Mouse (Mus musculus): Measurements from ENCODE around the gene Poll.

Poll gene

DNA sequence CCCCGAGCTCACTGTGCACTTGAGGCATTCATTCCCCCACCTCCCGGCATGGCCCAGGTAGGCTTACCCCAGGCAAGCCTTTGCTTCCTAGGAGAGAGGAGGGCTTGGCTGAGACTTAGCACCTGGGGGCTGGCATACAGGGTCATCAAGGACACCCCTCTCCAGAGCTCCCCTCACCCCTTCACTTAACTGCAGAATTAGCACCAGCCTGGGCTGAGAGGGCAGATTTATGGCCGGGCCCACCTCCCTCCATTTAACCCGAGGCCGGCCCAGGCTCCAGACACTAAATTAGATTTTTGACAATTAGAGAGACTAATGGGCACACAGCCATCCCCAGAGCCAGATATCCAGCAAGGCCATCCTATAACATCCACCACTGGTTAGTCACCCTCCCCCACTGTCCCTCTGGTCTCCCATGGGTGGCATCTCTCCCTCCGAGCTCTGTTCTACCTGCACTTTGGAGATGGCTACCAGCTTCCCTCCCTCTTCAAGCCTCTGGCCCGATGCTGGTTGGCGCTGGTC, 25.1 kb downstream of the Poll start:
- DNase-seq (ENCODE audit: low read depth, low spot score), result no peak

DNA sequence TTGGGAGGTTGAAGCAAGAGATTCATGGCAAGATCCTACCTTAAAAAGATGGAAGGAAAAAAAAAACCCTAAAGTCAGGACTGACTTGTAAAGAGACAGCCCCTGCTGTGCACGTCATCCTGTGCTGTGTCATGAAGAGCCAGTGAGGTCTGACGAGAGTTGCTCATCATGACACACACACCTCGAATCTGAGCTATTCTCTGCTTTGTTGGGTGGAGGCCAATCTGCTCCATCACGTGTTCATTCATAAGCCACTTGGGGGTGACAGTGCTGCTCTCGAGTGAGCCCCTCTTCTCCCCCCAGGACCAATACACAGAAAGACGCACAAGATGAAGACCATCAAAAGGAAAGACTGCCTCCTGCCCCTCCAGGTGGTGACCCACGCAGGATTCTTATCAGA, 26.7 kb downstream of the Poll start:
- no peak for DNase-seq (ENCODE audit: low read depth, low spot score)

DNA sequence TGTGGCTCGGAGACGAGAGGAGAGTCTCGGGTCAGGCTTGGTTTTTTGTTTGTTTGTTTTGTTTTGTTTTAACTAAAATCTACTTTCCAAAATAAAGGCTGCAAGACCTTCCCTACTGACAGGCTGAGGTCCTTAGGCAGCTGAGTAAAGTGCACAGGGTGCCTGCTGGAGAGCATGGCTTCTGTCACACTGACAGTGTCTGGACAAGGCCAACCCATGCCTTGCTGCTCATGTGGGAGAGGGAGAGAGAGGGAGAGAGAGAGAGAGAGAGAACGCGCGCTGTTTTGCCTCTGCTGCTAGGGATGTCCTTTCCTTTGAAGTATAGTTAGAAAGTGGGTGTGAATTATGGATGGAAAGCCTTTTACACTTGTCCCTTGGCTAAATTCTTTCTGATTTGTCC, 28.8 kb downstream of the Poll start:
- no peak for DNase-seq (ENCODE audit: low read depth, low spot score)

DNA sequence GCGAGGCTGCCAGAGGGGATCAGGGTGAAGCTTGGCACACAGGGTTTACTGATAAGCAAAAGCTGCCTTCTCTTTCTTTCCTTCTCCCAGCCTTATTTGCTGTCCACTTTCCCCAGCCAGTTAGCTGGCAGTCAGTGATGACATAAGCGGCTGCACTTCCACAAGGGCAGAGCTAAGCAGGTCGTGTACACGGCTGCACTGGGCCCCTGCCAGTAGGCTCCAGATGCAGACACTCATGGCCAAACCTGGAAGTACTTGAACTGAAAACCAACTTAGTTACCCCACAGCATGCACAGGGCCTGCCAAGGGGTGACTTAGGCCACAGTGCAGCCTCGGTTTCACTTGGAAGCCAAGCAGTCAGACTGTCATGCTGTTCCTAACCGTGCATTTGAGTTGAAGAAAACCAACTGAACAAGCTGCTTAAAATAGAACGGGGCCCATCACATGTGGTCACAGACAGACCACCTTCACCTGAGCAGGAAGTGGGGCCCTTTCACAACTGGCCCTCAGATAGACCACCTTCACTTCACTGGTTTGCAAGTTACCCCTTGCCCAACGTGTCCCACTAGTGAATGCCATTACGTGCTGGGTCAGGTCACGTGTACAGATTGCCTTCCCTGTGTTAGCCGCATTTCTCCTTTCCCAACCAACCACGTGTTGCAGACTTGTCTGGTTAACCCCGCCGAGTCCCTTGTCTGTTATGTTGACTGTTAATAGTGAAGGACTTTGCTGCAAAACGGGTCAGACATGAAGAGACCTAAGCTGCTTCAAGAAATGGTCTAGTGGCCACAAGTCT, 29.9 kb downstream of the Poll start:
- DNase-seq (ENCODE audit: low read depth, low spot score), result no peak

DNA sequence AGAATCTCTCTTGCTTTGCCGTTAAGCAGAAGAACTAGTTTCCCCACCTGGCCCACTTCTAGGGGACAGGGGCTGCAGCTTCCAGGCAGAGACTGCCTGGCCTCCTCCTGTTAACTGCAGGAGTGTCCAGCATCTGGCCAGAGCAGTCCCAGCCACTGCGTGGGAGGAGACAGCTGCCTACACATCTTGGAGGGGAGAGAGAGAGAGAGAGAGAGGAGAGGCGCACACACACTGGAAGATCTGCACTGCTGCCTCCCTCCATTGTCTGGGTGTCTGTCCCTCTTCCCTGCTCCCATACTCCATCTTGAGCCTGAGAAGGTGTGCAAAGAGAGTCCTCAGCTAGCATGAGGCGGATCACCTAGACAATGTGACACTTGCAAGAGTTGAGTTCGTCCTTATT, 31.0 kb downstream of the Poll start:
- no peak for DNase-seq (ENCODE audit: low read depth, low spot score)

DNA sequence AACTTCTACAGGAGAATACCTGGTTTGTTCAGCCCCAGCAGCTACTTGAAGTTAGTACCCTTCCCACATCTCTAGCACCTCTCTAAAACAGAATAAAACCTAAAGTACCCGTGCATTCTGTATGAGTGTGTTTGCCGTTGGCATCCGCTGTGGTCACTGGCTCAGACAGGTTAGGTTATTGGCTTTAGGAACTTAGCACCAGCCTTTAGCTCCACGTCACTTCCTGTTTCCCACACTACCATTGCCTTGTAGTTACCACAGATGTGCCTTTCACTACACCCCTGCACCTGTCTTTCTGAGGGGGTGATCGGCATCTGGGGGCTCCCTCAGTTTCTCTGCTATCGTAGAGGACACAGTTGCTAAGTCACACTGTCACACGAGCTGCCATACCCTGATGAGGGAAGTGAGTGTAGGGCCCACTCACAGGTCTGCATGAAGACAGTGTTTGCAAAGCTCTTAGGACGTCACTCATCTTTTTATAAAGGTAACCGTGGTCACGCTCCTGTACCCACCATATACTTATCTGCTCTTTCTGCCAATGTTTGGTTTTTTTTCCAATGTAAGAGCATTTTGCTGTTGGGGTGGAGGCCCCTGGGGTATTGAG, 32.3 kb downstream of the Poll start:
- DNase-seq (ENCODE audit: low read depth, low spot score), result no peak

DNA sequence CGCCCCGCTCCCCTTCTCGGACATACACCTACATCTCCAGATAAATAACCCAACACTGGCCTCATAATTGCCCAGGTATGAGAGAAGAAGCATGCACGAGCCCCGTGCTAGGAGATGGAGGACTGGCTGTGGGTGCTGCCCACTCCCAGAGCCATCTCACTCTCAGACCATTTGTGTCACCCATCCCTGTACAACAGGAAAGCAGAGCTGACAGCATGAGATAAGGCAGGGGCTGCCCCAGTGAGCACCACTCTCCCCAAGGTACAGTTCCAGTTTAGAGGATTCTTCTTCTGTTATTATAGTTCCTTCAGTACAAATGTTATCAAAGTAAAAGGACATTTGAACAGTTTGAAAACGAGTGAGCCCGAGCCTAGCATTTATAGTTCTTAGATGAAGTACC, 32.9 kb downstream of the Poll start:
- no peak for DNase-seq (ENCODE audit: low read depth, low spot score)

DNA sequence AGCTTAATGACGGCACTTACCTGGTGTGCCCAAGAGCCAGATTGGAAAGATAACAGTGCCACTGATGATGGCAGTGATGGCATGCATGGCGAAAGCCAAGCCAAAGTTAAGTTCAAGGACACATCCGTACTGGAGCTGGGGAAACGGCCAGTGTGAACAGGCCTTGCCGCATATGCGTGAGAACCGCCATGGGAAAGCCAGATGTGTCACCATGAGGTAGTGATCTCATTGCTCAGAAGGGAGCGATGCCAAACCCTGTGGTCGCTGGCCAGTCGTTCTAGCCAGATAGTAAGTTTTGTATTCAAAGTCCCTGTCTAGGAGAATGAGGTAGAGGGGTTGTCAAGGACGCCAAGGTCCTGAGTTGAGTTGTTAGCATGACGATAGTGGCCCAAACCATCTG, 44.1 kb downstream of the Poll start:
- no peak for DNase-seq (ENCODE audit: low read depth, low spot score)

DNA sequence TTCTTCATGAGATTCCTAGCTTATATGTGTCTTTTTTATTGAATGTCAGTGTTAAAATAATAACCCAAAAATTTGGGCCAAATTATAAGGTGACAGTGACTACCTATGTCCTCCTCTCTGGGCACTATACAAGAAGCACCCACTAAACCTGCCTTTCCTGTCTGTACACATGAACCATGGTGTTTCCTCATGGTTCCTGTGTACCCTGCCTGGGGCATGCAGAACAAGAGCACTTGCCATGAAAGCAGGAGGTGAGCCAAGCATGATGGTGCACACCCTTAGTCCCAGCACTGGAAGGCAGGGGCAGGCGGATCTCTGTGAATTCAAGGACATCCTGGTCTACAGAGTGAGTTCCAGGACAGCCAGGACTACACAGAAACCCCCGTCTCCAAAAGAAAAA, 45.0 kb downstream of the Poll start:
- DNase-seq (ENCODE audit: low read depth, low spot score), result no peak

DNA sequence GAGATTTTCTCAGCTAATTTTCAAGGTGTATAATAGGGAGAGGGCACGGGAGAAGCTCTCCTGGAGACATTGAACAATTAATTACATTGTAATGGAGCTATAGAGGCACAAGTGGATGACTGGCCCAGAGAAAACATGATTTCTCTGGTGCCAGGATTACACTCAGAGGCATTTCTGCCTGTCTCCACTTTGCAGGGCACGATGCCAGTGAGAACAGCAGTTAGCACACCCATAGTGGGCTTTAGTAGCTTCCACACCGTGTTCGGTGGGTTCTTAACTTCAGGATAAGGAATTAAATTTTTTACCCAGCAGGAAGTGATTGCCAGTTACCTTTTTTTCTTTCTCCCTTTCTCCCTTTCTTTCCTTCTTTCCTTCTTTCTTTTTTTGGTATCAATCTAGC, 48.9 kb downstream of the Poll start:
- DNase-seq (ENCODE audit: low read depth, low spot score), result no peak

DNA sequence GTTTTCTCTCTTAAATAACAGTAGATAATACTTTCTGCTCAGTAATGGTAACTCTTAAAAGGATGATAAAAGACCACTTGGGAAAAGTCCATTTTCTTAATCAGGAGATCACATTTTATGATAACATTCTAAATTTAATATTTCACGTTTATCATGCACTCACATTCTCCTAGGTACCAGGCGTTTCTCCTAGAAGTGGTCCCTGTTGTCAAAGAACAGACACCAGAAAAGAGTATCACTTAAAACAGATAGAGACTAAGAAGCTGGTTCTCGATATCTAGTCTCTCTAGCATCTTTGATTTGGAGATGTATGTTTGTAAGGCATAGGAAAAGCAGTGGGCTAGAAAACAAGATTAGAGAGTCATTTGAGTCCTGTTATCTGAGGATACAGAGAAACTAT, 49.7 kb downstream of the Poll start:
- DNase-seq (ENCODE audit: low read depth, low spot score), result no peak

DNA sequence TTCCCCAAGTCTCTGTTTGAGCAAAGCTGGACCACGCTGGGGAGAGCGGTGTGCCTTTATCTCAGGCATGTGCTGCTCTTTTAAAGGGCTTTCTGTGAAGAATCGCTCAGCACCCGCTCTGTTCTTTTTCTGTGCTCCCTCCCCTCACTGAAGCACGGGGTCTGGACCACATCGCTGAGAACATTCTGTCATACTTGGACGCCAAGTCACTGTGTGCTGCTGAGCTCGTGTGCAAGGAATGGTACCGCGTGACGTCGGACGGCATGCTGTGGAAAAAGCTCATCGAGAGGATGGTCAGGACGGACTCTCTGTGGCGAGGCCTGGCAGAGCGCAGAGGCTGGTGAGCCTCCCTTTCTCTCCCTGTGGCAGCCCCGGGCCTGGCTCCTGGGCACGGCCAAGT, 52.8 kb downstream of the Poll start:
- DNase-seq (ENCODE audit: low read depth, low spot score), result no peak

DNA sequence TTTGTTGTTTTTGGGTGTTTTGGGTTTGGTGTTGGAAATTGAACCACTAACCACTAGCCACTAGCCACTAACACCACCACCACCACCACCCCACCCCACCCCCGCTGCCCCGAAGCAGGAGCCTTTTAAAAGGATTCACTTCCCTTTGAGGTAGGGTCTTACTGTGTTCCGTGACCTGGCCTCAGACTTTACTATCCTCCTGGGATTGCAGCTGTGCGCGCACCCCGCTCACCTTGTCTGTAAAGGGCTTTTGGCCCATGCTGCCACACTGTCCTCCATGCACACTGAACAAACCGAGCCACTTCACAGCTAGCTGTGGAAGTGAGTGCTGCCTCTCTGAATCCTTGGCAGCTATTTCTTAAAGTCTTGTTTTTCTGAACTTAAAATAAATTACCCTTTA, 54.9 kb downstream of the Poll start:
- no peak for DNase-seq (ENCODE audit: low read depth, low spot score)
